Mouse (Mus musculus): ENCODE measurements at regions not wholly inside any gene's neighbourhood (a gene's known extent, or its start where the extent isn't known, plus 50 kb on each side); places are given as distances from the start of the nearest gene placed in this dataset.

- DNase-seq (ENCODE audit: low spot score) = no peak
These were observed 69.6 kb upstream of the Foxq1 start for GRCm38 (mm10) chr13:31486373-31486772.

GRCm38 (mm10) chr13:31488186-31488585 lies 67.7 kb upstream of the Foxq1 start:
- DNase-seq (ENCODE audit: low spot score) = no peak

GRCm38 (mm10) chr13:31503191-31503590 lies 52.7 kb upstream of the Foxq1 start:
- no peak for DNase-seq (ENCODE audit: low spot score)

- no peak for DNase-seq (ENCODE audit: low spot score)
These were observed 52.1 kb upstream of the Foxq1 start for GRCm38 (mm10) chr13:31503832-31504231.

DNA sequence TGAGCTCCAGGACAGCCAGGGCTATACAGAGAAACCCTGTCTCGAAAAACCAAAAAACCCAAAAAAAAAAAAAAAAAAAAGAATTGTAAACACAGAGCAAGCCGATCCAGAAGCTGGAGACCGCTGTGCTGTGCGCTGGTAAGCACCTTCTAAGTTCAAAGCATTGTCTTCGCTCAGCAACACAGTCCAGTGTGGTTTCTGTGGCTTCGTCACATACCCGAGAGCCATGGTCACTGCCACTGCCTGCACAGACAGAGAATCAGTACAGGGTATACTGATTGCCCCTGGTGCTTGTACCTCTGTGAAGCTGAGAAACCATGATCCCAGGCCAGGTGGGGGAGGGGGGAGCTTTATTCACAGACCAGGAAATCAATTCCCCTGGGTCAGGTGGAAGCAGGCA lies 51.6 kb upstream of the Foxq1 start:
- no peak for DNase-seq (ENCODE audit: low spot score)

DNA sequence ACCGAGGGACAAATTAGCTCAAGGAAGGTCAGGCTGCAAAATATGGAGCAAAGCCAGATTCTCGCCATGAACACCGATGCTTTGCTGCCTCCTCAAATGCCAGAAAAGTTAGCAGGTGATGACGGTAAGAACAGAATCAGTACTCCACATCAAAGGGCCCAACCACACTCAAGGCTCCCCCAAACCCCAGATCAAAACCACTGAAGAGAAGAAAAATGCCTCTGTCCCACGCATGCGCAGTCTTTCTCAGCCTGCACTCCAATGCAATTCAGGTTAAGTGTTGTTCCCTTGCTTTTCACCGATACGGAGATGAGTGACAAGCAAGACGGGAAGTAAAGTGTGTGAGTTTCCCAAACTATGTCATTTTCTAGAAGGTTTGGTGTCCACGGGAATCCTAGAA lies 50.5 kb upstream of the Foxq1 start:
- no peak for DNase-seq (ENCODE audit: low spot score)
